Mouse (Mus musculus) limb, embryonic 14.5 days (tissue): ENCODE data around the gene Bzw2. TPM values are rescaled to one million over a fixed set of nuclear protein-coding genes. Genes with fewer than 3 reads are reported as not detected.

ENCODE experiments used
- ATAC-seq: fragments of 200-750 bp; cut with Nextera tagmentation; 2 replicates; pipeline ENCODE4 v1.8.0; 2017; ENCODE audit warnings: low read depth, moderate number of reproducible peaks, moderate TSS enrichment; ENCODE audit not compliant: low FRiP score
- DNase-seq: peaks from one replicate; pipeline ENCODE4 v3.0.0-alpha.2; 2015; ENCODE audit warnings: low spot score
- H3K27ac ChIP-seq: fragments of 300-500 bp; sonication (generic); replicated peaks from 2 replicates; pipeline ENCODE4 v1.5.1; 2014; ENCODE audit warnings: low read depth, mild to moderate bottlenecking, low read length, moderate library complexity, mixed read lengths
- H3K27me3 ChIP-seq: fragments of 300-500 bp; sonication (generic); 2 replicates; pipeline ENCODE4 v1.6.1; 2014; ENCODE audit warnings: low read length, mixed read lengths; ENCODE audit not compliant: control insufficient read depth, insufficient read depth
- H3K36me3 ChIP-seq: fragments of 300-500 bp; sonication (generic); 2 replicates; pipeline ENCODE4 v1.6.1; 2014; ENCODE audit warnings: mild to moderate bottlenecking, low read length, moderate library complexity, mixed read lengths; ENCODE audit not compliant: control insufficient read depth, insufficient read depth
- H3K4me1 ChIP-seq: fragments of 300-500 bp; sonication (generic); 2 replicates; pipeline ENCODE4 v1.6.1; 2014; ENCODE audit warnings: antibody characterized with exemption, low read length, mixed read lengths; ENCODE audit not compliant: control insufficient read depth, insufficient read depth
- H3K4me2 ChIP-seq: fragments of 300-500 bp; sonication (generic); replicated peaks from 2 replicates; pipeline ENCODE4 v1.6.1; 2014; ENCODE audit warnings: low read depth, mild to moderate bottlenecking, low read length, moderate library complexity; ENCODE audit not compliant: severe bottlenecking
- H3K4me3 ChIP-seq: fragments of 300-500 bp; sonication (generic); replicated peaks from 2 replicates; pipeline ENCODE4 v1.5.1; 2014; ENCODE audit warnings: low read length
- H3K9ac ChIP-seq: fragments of 300-500 bp; sonication (generic); 2 replicates; pipeline ENCODE4 v1.6.1; 2014; ENCODE audit warnings: mild to moderate bottlenecking, low read depth, low read length, moderate library complexity; ENCODE audit not compliant: severe bottlenecking
- H3K9me3 ChIP-seq: fragments of 300-500 bp; sonication (generic); 2 replicates; pipeline ENCODE4 v1.6.1; 2016; ENCODE audit warnings: low read length; ENCODE audit not compliant: control insufficient read depth
- POLR2A ChIP-seq: fragments of 200-500 bp; IDR thresholded peaks from 2 replicates; pipeline ENCODE4 v1.8.0; 2012; ENCODE audit warnings: inconsistent platforms, mild to moderate bottlenecking, moderate library complexity, borderline replicate concordance; ENCODE audit not compliant: insufficient read depth, insufficient read length; ENCODE audit errors: extremely low read depth
- WGBS: fragments of 180-500 bp; shearing (Covaris S2); extraction: QIAGEN DNeasy Blood & Tissue Kit; methylation state at CpG from one replicate; pipeline ENCODE4 v1.1.7; 2014; 5-methylcytosine and 5-hydroxymethylcytosine counted together
- polyA plus RNA-seq, 2 experiments: library from polyadenylated mRNA; depleted of rRNA in 1 of 2; stranded (reverse) in 1 of 2; unstranded in 1 of 2; fragments of >200 nt; fragmentation: Nextera tagmentation in 1 of 2; extraction: Ambion mirVana in 1 of 2; gene quantifications; 2 replicates each; pipeline versions ENCODE4 v1.2.1 to v1.2.3; 2012 to 2014

The Bzw2 gene
- polyA plus RNA-seq, 2 experiments: 112 to 183 TPM

GRCm38 (mm10) chr12:36164126-36164791 is 6.4 kb upstream of the Bzw2 start:
- H3K9me3 ChIP-seq: no peaks in the 10 kb centered on the region
- H3K27me3 ChIP-seq: no peaks in the 10 kb centered on the region
- WGBS: 72% methylated on average over 7 of the region's 7 CpGs
- TF ChIP-seq POLR2A: no peak
- H3K27ac ChIP-seq: no peak overlapping the region
- no peak overlapping the region for H3K4me3 ChIP-seq
- H3K4me2 ChIP-seq: no peak overlapping the region
- no peak for DNase-seq
- H3K4me1 ChIP-seq: peaks cover 6% of the 10 kb centered on the region; the same call in 1 of the 2 replicates
- no peak for ATAC-seq
- peaks cover 8% of the 10 kb centered on the region; the same call in 1 of the 2 replicates for H3K36me3 ChIP-seq
- H3K9ac ChIP-seq: no peak overlapping the region

GRCm38 (mm10) chr12:36157304-36157637 is 609 bp downstream of the Bzw2 start:
- no peaks in the 10 kb centered on the region for H3K27me3 ChIP-seq
- WGBS: 0% methylated on average over 14 of the region's 14 CpGs
- peak overlapping the region; percentile 93 for H3K27ac ChIP-seq
- no peaks in the 10 kb centered on the region; the same call in 1 of the 2 replicates for H3K36me3 ChIP-seq
- H3K9me3 ChIP-seq: no peaks in the 10 kb centered on the region
- H3K4me2 ChIP-seq: peak overlapping the region; percentile 53
- peaks cover 18% of the 10 kb centered on the region for H3K4me1 ChIP-seq
- peak; percentile 22 for DNase-seq
- peak overlapping the region; percentile 89 for H3K4me3 ChIP-seq
- no peak for TF ChIP-seq POLR2A
- H3K9ac ChIP-seq: peak overlapping the region; percentile 84
- ATAC-seq: peak; percentile 32; the same call in 1 of the 2 replicates

GRCm38 (mm10) chr12:36156637-36157303 is 1.1 kb downstream of the Bzw2 start, which contains the start of gene Ankmy2:
Gene Ankmy2 (plus strand): TSS chr12:36157114.
- under 1% methylated on average over 42 of the region's 42 CpGs for WGBS
- peak; percentile 92 for DNase-seq
- Histone ChIP-seq H3K27ac (peak within 1 kb of the TSS; percentile 93), H3K4me3 (peak within 1 kb of the TSS; percentile 89), H3K27me3 (no peaks in the 10 kb centered on the region), H3K4me2 (peak within 1 kb of the TSS; percentile 53), H3K9me3 (no peaks in the 10 kb centered on the region), H3K4me1 (peaks cover 18% of the 10 kb centered on the region), H3K36me3 (no peaks in the 10 kb centered on the region), H3K9ac (peak within 1 kb of the TSS; percentile 84)
- ATAC-seq: peak; percentile 98
- TF ChIP-seq POLR2A: peak; percentile 70; the same call in 1 of the 2 replicates

- Histone ChIP-seq H3K4me2 (peak overlapping the region; percentile 53), H3K27ac (peak overlapping the region; percentile 93), H3K9me3 (no peaks in the 10 kb centered on the region), H3K4me1 (peaks cover 18% of the 10 kb centered on the region), H3K4me3 (peak overlapping the region; percentile 89), H3K36me3 (no peaks in the 10 kb centered on the region), H3K27me3 (no peaks in the 10 kb centered on the region), H3K9ac (peak overlapping the region; percentile 84)
- no peak for TF ChIP-seq POLR2A
- WGBS: 0% methylated on average over 33 of the region's 33 CpGs
- peak; percentile 33 for ATAC-seq
- DNase-seq: no peak
These were observed 1.7 kb downstream of the Bzw2 start for GRCm38 (mm10) chr12:36156101-36156636.

DNA sequence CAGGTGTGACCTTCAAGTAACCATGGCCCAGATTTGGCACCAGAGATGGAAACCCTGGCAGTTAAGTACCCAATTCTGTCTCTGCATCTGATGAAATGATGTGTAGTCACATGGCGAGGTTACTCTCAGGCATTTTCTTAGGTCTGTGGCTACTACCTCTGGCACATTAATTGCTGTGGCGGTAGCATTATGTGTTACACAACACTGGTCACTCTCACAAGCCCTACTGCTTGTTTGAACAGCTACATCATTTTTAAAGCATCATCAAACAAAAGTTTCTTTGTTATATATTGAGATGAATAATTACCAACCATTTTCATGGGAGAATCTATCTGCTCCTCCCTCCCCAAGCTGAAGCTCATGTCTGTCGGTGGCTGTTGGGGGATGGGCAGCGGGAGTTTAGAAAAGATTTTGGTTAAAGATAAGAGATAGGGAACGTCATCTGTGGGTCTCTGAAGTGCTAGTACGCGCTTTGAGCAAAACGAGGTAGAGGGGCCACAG is 2.7 kb downstream of the Bzw2 start:
- Histone ChIP-seq H3K4me2 (peak overlapping the region; percentile 53), H3K9ac (peak overlapping the region; percentile 84), H3K27ac (no peak overlapping the region), H3K27me3 (no peaks in the 10 kb centered on the region), H3K4me1 (peaks cover 18% of the 10 kb centered on the region), H3K9me3 (no peaks in the 10 kb centered on the region), H3K4me3 (peak overlapping the region; percentile 89), H3K36me3 (no peaks in the 10 kb centered on the region)
- DNase-seq (no peak), ATAC-seq (no peak)
- no peak for TF ChIP-seq POLR2A
- 10% methylated on average over 8 of the region's 8 CpGs for WGBS
